Mouse (Mus musculus): ENCODE data around the gene Sgce.
A peak's percentile ranks its signal among the peaks of the same experiment; 100 is the strongest.
"Not testable (repeated sequence)": the region's sequence is repeated elsewhere in the genome, so short reads cannot be mapped to it uniquely, and the experiment has no call there.

The Sgce gene

DNA sequence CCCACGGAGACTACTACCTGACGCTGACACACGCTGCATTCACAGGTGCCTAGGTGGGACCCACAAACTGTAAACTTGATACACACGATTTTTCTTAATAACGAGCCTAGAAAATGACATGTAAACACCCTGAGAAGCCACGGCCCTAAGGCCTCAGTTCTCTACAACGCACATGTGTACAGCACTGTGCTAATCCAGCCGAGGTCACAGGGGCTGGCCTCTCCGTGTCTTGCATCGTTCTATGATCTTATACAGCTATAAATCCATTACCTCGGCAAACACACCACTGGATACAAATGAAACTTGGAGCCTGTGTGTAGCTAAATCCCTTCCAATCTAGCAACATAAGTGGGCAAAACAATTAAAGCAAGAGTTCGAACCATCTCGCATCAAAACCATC, 24.3 kb downstream of the Sgce start:
- no peak for DNase-seq (ENCODE audit: low spot score)

DNA sequence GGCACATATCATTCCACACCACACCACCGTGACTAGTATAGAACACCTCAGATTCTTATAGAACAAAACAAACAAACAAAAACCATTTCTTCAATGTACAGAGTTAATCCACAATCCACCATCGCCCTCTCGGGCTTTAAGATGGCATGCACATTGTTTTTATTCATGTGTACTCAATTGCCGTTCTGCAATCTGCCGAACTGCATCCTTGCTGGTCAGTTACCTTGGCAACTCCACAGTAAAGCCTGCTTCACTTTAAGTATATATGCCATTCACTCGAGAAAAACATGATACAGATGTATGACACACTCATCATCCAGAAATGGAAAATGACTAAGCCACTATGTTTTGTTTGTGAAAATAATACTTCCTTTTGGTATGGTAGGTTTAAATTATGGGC, 24.9 kb downstream of the Sgce start:
- DNase-seq (ENCODE audit: low spot score): no peak

- DNase-seq (ENCODE audit: low spot score): no peak
These were observed 29.7 kb downstream of the Sgce start for GRCm38 (mm10) chr6:4717344-4717743.

DNA sequence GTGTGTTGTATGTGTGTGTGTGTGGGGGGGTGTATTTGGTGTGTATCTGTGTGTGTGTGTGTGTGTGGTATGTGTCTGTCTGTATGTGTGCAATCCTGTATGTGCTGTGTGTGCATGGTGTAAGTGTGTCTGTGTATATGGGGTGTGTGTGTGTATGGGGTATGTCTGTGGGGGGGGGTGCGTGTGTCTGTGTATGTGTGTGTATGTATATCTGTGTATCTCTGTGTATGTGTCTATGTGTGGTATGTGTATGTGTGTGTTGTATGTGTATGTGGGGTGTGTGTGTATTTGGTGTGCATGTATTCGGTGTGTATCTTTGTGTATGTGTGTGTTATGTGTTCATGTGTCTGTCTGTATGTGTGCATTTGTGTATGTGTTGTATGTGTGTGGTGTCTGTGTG, 30.8 kb downstream of the Sgce start:
- DNase-seq (ENCODE audit: low spot score): no peak

DNA sequence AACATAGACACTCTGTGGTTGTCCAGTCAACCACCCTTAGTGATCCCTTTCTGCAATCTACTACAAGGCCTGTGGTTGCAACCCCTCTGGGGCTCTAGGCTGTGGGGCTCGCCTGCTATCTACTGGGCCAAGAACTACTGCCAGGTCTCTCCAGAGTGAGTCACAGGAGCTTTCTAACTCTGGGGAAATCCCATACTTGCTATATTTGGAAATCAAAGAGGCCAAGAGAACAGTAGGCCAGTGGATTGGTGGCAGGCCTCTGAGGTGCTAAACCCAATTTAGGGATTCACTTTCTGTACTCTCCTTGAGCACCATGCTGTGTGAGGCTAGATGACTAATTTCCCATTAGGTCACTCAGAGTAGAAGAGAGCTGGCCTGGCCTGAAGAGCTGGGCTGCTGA, 38.0 kb downstream of the Sgce start:
- no peak for DNase-seq (ENCODE audit: low spot score)

GRCm38 (mm10) chr6:4706415-4706814, 40.6 kb downstream of the Sgce start:
- DNase-seq (ENCODE audit: low spot score): no peak

GRCm38 (mm10) chr6:4703908-4704307, 43.1 kb downstream of the Sgce start:
- DNase-seq (ENCODE audit: low spot score): no peak

GRCm38 (mm10) chr6:4701641-4702040, 45.4 kb downstream of the Sgce start:
- no peak for DNase-seq (ENCODE audit: low spot score)

- no peak for DNase-seq (ENCODE audit: low spot score)
These were observed 51.2 kb downstream of the Sgce start for GRCm38 (mm10) chr6:4695778-4696177.

DNA sequence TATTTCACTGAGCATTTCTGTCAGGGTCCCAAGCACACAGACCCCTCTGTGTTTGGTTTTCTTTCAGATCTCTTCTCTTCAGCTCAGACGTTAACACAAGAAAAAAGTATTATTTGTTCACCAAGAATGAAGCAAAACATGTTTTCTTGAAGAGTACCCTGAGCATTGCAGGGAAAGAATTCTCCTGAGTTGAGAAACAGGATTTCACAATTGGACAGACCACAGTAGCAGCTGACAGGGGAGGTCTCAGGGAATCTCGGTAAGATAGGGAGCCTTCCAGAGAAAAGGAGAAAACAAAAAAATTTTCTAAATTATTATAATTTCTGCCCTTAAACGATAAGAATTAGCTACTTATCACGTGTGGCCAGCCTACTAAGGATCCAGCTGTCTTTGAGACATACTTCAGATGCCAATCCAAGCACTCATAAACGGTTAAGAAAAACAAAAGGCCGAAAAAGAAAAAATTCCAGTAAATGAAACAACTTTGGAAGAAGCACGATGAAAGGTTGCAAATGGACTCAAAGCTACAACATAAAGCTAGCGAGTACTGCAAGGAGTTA, 52.3 kb downstream of the Sgce start:
- no peak for DNase-seq (ENCODE audit: low spot score)

DNA sequence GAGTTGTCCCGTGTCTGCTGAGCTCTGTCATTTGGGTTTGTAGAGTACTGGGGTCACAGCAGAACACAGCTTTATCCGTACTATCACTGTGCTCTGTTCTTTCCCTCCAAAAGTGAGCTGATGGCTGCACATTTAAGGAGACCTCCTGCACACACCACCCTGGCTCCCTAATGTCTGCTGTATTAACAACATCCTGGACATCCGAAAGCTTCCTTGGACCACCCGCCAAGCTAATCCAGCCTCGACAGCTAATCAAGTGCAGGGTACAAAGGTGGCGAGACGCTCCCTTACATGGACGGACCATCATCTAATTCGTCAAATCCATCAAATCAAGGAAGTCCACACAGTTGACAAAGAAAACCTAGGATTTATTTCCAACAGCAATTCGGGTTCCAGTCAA, 53.5 kb downstream of the Sgce start:
- DNase-seq (ENCODE audit: low spot score): no peak

DNA sequence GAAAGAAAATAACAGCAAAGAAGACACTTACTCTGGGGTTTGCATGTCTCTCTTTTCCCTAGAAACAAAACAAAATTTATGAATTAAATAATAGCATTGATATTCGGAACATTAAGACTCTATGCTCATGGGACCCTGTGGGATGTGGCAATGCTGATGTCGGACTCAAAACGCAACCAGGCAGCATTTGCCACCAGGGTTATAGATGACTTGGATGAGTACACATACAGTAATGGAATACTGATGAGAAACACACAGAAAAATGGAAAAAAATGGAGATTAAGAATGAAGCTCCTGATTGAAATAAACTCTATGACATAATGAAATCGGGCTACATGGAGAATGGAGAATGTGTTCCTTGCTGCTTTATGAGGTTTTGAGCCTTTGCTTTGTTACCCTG, 56.6 kb downstream of the Sgce start:
- DNase-seq (ENCODE audit: low spot score): no peak

DNA sequence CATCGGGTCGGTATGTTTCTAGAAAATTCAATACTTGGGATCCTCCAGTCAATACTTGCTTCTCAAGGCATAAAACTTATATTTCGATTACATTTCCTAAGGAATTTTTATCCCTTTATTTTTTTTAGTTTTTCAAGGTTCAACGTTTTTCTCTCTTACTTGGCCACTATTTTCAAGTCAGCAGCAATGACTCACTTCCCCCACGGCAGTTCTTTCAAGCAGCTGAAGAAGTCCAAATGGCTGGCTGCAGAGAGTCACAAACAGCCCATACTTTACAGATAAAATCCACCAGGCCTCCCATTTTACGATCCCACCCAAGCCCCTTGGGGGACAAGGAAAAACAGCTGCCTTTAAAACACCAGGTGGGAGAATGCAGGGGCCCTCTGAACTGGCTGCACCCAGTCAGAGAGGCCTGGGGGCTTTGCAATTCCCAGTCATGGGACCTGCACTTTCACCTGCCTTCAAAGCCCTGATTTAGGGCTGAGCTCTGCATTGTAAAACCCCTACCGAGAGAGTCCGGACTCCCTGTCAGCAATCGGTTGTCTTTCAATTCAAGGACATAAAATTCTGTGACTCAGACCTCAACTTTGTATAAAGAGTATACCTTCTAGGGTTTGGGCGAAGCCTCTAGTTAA, 62.2 kb downstream of the Sgce start:
- no peak for DNase-seq (ENCODE audit: low spot score)

- DNase-seq (ENCODE audit: low spot score): no peak
These were observed 66.4 kb downstream of the Sgce start for GRCm38 (mm10) chr6:4680576-4680975.

- no peak for DNase-seq (ENCODE audit: low spot score)
These were observed 67.0 kb downstream of the Sgce start for GRCm38 (mm10) chr6:4679981-4680380.

- no peak for DNase-seq (ENCODE audit: low spot score)
These were observed 69.6 kb downstream of the Sgce start for GRCm38 (mm10) chr6:4677356-4677761.

DNA sequence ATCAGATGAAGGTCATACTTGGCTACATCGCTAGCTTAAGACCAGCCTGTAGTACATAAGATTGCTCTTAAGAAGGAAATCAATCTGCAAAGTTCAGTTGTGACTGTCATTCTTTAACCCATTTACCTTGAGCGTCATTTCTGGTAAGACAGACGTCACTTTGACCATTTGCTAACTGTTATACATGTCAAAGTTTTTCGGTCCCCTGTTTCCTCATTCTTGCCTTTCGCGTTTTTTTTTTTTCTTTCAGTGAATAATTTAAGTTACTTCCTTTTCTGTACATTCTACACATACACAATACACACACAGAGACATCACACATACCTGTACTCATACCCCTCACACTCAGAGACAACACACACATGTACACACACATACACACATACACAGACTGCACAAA, 81.9 kb downstream of the Sgce start:
- DNase-seq (ENCODE audit: low spot score): no peak

- no peak for DNase-seq (ENCODE audit: low spot score)
These were observed 82.7 kb downstream of the Sgce start for GRCm38 (mm10) chr6:4664313-4664712.

DNA sequence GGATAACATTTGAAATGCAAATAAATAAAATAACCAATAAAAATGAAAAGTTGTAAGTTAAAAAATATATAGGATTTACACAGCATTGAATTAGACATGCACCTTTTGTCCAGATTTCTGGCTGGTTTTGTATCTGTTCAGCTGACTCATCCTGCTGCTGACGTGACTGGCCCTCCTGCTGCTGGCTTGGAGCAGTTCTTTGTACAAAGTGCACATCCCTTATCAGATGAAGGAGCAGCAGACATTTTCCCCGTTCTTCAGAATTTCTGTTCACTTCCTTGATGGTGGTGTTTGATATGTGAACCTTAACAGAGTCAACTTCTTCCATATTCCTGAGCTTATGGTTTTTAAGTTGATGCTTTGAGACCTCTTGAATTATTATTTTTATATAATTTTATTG, 83.5 kb downstream of the Sgce start:
- peak; percentile 14 for DNase-seq (ENCODE audit: low spot score)

DNA sequence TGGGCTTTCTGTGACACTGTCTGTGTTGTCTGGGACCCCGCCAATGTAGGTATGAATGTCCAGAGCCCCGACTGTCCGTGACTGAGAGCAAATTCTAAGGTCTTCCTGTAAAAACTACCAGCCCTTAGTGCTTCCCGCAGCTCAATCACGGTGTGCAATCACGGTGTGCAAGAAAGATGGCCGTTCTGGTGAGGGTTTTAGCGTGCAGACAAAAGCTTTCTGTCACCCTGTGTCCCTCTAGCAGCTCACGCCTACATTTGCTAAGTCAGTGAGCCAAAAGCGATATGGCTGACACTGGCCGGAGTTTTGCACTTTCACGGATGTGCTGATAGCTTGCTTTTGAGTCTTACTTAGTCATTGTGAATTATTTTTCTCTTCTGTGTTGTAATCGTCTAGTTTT, 88.1 kb downstream of the Sgce start:
- no peak for DNase-seq (ENCODE audit: low spot score)

GRCm38 (mm10) chr6:4655924-4656323, 91.1 kb downstream of the Sgce start:
- no peak for DNase-seq (ENCODE audit: low spot score)

DNA sequence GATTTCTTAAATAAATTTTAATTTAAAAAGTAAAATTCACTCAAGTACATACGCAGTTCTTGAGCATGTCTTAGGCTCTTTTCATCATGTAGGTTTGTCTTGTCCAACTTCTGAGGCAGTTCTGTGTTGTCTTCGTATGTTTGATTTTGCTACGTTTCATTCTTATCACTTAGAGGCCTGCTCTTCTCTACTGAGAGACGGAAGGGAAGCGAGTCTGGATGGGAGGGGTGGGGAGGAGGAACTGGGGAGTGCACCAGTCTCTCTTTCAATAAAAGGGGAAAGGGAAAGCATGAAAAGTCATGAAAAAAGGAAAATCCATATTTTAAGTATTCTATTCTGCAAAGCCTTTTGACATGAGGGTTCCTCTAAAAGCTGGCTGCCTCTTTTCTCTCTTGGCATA, 91.5 kb downstream of the Sgce start:
- no peak for DNase-seq (ENCODE audit: low spot score)

DNA sequence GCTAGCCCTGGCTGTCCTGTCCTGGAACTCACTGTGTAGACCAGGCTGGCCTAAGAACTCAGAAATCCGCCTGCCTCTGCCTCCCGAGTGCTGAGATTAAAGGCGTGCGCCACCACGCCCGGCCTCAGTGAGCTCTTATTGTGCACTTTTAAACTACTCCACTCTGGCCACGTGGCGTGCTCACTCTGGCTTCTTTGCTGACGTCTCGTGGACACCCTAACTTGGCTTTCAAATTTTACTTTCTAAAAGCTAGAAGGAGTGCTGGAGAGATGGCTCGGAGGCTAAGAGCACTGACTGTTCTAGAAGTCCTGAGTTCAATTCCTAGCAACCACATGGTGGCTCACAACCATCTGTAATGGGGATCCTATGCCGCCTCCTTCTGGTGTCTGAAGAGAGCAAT, 93.3 kb downstream of the Sgce start:
- DNase-seq (ENCODE audit: low spot score): not testable (repeated sequence)

- DNase-seq (ENCODE audit: low spot score): no peak
These were observed 94.3 kb downstream of the Sgce start for GRCm38 (mm10) chr6:4652596-4653134.
